Mouse (Mus musculus): ENCODE results near the gene Scpep1.
"Not testable (repeated sequence)": the region's sequence is repeated elsewhere in the genome, so short reads cannot be mapped to it uniquely, and the experiment has no call there.

Gene Scpep1

DNA sequence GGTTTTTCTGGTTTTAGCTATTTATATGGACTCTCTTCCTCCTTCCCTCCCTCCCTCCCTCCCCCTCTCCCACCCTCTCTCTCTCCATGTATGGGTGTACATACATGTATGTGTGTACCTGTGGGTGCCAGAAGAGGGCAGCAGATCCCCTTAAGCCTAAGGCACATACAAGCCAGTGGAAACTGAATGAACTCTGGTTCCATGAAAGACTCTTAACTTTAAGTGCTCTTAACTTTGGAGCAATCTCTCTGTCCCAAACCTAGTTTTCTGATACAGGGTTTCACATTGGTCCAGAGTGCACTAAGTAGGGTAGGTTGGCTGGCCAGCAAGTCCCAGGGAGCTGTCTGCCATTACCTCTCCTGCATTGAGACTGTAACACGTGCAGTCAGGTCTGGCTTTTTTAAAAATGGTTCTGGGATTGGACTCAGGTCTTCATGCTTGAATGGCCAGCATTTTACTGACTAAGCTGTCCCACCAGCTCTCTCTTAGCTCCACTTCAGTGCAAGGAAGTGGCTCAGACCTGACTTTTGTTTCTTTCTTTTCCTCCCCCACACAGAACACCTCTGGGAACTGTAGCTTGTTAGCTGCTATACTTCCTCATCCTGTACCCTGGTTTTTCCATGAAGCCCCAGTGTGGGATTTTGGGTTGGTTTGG lies 46.6 kb downstream of the Scpep1 start:
- DNase-seq, result peak; percentile 35

DNA sequence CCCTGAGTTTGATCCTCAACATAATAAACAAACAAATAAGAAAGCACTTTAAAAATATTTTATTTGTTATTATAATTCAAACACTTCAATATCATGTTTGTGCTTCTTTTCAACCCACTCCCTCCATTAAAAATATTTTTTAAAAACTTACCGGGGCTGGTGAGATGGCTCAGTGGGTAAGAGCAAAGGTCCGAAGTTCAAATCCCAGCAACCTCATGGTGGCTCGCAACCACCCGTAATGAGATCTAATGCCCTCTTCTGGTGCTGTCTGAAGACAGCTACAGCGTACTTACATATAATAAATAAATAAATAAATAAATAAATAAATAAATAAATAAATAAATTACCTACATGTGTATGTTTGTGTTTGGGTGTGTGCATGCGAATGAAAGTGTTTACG lies 47.4 kb downstream of the Scpep1 start:
- DNase-seq, result no peak

DNA sequence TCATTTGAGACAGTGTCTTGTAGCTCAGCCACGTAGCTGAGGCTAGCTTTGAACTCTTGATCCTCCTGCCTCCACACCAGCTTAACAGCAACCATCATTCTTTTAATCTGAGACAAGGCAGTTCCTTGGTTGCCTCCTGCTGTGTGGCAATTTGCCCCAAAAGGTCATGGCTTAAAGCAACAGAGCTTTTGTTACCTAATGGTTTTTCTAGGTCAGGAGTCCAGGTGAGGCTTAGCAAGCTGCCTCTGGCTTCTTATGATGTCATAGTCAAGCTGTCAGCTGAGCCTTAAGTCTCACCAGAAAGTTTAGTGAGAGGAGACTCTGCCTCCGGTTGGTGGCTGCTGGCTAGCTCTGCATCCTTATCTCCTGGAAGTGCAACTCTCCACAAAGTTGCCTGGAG lies 49.6 kb downstream of the Scpep1 start:
- DNase-seq, result no peak

DNA sequence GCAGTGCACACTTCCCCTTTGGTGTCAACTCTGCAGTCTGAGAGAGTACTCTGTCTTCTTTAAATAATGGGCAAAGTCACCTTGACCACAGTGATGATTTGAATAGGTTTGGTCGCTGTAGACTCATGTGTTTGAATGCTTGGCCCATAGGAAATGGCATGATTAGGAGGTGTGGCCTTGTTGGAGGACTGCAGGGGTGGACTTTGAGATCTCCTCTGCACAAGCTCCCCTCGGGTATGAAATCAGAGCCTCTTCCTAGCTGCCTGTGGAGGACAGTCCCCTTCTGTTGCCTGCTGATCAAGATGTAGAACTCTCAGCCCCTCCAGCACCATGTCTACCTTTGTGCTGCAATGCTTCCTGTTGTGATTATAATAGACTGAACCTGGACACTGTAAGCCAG lies 51.2 kb downstream of the Scpep1 start:
- DNase-seq, result no peak

DNA sequence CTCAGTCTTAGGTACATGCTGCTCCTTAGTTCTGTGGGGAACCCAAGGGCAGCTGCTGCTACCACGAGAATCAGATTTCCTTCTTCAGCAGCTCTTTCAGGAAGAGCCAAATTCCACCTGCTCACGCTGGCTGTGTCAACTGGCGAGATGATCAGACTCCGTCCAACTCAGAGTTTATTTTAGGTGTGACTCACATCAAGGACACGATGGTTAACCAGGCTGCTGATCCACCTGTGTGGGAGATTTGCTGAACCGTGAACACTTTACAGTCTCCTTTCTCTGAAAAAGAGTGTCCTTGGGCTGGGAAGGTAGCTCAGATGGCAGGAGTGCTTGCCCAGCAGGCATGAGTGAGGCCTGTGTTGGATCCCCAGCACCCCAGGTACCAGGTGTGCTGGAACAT lies 52.5 kb downstream of the Scpep1 start:
- no peak for DNase-seq

DNA sequence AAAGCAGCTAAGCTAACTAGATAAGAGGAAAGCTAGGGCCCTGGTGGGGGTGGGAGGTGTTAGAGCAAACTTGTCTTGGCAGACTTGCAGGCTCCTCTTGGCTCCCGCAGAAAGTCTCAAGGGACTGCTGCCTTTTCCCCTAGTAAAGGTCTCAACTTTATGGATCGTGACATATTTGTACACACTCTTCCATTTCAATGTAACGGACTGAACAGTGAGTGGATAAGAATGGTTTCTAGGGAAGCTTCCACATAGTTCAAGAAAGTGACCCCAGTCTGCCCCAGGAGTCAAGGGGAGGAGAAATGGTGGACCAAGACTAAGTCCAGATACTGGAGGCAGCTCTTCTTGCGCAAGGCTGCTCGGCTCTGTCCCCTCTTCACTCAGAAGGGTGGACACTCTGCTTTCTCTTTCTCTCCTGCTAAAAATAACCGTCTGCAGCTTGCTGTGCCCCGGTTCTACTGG lies 53.9 kb downstream of the Scpep1 start:
- no peak for DNase-seq

DNA sequence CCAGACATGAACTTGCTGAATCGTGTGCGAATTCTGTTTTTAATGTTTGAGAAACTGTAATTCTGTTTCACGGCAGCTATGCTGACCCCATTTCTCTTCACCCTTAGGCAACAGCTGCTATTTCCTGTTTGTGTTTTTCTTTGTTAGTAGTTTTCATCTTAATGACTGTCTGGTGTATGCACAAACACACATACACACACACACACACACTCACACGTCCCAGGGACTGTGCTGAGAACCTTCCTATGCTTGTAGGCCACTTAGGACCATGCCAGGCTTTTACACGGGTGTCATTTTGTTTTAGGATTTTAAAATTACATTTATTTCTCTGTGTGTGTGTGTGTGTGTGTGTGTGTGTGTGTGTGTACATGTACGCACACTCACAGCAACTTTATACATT lies 55.7 kb downstream of the Scpep1 start:
- no peak for DNase-seq

DNA sequence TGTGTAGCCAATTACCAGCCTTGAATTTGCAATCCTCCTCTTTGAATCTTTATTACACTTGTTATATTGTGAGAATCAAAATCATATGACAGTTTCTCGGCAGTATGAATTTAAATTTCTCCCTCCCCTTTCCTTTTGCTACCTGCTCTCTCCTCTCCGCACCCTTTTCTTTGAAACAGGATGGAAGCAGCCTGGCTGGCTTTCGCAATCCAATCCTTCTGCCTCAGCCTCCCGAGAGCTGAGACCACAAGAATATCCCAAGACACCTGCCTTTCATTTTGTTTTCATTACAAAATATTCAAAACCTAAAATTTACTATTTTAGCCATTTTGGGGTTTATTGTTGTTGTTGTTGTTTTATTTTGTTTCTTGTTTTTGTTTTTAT lies 56.9 kb downstream of the Scpep1 start:
- DNase-seq, result no peak

DNA sequence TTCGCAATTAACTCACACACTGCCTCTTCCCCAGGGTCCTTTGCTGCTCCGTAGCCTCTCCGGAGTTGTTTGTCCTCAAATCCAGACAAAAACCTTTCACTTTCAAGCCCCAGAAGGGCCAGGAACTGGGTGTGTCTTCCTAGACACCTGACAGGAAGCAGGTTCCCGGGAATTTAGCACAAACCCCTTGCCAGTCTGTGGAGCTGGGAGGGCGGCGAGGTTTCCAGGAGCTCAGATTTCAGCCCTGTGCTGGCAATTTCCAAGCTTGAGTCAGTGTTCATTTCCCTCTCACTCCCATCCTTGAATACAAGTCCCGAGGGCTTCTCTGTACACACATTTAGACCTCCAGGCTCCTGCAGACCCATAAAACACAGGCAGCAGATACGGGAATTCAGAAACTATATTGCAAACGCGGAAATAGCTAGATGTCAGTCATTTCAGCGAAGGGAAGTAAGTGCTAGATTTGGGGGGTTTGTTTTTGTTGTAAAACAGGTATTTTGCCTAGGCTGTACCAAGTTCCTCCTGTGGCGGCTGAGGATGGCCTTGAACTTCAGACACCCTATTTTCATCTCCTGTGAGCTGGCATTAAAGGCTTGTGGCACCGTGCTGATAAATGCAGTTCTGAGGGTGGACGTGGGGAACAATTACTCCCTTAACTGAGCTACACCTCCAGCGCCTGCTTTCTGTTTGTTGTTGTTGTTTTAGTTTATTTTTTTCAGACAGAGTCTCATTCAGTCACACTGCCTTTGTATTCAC lies 57.5 kb downstream of the Scpep1 start:
- no peak for DNase-seq

DNA sequence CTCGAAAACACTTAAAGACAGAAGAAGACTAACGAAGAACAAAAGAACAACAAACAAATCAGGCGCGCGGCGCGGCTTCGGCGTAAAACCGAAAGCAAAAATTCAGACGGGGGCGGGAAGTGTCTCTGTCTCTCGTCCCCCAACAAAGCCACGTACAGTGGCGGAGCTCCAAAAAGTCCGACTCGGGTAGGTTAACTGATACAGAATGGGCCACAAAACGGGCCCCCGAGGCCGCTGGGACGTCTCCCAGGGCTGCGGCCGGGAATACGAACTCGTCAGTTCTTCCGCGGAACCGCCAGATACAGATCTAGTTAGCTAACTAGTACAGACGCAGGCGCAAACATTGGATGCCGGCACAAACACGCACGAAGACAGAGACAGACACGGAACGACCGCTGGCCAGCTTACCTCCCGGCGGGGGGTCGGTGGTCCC lies 59.4 kb downstream of the Scpep1 start:
- DNase-seq, result peak; percentile 62

DNA sequence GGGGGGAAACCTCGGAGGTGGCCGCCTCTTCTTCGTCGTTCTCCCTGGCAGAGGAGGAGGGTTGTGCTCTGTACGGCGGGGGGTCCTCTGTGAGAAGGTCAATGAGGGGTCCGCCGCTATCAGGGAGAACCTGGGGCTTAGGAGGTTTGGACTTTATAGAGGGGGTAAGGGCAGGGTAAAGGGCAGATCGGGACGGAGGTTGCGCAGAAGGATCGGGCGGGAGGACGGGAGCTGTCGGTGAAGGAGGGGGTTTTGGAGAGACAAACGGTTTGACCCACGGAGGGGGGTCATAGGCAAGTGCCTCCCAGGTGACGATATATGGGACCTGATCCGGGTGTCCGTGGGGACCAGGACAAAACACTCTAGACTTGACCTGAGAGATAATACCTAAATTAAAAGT lies 60.0 kb downstream of the Scpep1 start:
- peak; percentile 41 for DNase-seq

DNA sequence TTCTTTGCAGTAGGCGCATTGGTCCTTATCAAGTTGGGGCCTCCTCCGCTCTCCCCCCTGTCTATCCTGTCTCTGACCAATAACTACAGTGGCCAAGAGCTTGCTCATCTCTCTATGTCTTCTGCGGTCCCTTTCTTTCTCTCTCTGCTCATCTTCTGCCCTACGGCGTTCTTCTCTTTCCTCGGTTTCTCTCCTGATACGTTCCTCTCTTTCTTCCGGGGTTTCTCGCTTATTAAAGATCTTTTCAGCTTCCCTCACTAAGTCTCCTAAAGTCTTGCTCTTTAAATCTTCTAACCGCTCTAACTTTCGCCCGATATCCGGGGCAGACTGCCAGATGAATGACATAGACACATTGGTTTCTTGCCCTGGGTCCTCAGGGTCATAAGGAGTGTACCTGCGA lies 61.0 kb downstream of the Scpep1 start:
- not testable (repeated sequence) for DNase-seq

DNA sequence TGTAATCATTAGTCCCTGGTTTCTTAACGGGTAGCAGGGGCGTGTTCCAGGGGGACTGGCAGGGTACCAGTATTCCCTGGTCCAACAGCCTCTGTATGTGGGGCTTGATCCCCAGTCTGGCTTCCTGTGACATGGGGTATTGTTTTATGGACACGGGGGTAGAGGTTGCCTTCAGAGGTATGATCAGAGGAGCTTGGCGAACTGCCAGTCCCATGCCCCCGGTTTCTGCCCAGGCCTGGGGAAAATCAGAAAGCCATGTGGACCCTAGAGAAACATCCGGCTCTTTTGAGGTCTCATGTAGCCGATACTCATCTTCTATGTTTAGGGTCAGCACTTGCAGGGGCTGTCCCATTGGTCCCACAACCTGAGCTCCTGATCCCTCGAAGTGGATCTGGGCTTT lies 61.8 kb downstream of the Scpep1 start:
- DNase-seq, result not testable (repeated sequence)

DNA sequence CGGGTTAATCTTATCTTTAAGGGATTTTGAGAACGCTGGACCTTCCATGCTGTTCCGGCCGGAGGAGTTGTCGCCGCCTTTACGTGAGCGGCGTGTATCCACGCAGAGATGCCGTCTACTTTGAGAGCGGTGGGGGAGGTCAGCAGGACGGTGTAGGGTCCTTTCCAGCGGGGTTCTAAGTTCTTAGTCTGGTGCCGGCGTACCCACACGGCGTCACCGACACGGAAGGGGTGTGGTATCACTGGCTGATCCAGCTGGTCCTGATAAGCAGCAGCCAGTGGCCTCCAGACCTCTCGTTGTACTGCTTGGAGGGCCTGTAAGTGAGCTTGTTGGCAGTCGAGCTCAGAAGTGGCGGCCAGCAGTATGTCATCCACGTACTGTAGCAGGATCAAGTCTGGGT lies 62.5 kb downstream of the Scpep1 start:
- DNase-seq, result peak; percentile 28

DNA sequence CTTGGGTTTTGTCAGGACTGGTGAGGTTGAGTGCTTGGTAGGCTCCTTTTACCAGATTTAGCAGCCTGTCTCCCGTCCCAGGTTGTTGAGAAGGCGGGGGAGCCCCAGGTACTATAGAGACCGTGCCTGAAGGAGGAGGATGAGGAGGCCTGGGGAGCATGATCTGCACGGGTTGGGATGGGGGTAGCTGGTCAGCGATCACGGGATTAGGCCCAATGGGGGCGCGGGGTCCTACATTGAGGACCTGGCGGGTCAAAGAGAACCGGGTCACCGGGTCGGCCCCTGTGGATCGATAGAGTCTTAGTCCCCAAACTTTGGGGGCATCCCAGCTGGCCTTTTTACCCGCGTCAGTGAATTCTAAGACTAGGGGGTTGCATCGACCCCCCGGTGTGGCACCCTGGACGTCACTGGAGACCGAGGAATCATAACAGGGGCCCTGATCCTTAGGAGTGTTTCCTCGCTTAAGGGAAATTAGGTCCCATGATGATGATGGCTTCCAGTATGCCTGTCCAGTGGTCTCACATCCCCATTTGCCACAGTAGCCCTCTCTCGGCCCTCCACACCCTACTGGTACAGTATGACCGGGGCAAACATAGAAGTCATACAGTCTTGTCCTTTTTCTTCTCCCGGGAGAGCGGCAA lies 63.2 kb downstream of the Scpep1 start:
- peak; percentile 68 for DNase-seq

DNA sequence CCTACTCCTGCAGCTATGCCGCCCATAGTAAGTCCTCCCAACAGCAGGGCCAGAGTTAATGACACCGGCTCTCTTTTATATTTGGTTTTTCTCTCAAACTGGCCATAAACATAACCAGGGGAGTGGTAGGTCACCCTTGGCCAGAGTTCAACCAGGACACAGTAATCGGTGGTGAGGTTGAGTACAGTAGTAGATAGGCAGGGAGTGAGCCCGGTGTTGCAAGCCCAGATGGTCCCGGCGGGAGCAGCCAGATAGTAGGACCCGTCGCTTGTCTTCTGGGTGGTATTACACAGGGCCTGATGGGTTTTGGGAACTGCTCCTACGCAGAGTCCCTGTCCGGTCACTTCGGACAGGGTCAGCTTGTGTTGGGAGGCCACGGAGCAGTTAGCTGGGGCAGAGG lies 63.8 kb downstream of the Scpep1 start:
- DNase-seq, result peak; percentile 57

DNA sequence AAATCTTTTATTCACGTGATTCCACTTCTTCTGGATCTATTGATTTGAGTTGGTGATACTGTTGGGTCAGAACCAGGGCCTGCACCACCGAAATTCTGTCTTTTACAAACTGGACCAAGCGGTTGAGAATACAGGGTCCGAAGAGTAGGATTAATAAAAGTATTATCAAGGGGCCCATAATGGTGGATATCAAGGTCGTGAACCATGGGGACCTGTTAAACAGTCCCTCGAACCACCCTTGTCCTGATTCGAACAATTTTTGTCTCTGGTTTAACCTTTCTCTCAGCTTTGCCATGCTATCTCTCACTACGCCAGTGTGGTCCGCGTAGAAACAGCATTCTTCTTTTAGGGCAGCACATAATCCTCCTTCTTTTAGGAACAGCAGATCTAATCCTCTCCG lies 64.4 kb downstream of the Scpep1 start:
- DNase-seq, result peak; percentile 24

DNA sequence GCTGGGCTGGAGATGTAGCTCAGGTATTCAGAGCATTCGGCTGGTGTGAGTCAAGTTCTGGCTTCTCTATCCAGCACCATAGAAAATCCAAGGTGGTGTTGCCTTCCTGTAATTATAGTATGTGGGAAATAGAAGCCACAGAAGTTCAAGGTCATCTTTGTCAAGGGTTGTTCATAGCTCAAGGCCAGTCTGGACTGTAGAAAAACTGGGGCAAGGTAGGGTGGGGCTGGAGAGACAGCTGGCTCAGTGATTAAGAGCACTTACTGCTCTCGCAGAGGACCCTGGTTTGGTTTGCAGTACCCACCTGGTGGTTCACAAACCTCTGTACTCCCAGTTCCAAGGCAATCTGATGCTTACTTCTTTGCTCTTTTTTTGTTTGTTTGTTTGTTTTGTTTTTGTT lies 66.3 kb downstream of the Scpep1 start:
- DNase-seq, result no peak

DNA sequence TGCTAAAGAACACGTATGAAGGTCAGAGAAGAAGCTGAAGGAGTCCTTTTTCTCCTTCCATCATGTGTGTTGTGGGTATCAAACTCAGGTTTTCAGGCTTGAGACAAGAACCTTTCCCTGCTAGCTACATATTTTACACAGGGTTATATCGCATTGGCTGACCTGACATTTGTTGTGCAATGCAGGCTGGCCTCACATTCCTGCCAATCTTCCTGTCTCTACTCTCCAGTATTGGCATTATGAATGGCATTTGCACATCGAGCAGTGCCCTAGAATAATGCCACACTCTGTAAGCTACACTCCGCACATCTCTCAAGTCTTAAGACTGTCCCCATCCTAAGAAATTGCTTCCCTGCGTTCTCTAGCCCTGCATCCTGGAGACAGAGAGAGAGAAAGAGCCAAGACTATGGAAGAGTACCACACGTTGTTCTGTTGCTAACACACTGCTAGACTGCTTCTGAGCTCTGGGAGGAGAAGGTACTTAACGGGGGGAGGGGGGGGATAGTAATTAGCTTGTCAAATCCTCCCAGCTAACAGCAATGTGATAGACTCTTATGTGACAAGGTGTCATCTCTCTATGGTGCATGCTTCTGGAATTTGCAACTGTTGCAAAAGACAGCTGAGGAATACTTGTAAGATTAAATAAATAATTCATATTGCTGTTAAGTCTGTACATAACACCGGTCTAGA lies 70.7 kb downstream of the Scpep1 start:
- no peak for DNase-seq

DNA sequence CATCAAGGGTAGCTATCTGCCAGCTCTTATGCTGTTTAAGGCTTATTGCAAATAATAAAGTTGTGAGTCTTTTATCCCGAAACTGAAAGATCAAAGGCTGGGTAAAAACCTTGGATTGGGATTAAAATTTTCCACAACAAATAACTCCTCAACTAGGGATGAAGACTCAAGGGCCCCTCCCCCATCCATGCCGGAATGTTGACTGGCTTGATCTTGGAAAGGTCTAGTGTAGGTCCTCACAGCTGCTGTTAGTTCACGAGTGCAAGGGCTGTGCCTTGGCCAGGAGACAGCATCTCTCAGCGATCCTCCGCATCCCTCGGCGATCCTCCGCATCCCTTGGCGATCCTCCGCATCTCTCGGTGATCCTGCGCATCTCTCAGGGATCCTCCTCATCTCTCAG lies 77.3 kb downstream of the Scpep1 start:
- no peak for DNase-seq

Data from cerebellum, adult 11 months (tissue).